Mouse (Mus musculus): ENCODE data around the gene Gm9922.

Gm9922 gene

GRCm38 (mm10) chr14:101729237-101729971, at the start of gene Gm9922, which contains the start of gene Lmo7:
Gene Gm9922 (minus strand): TSS chr14:101729814.
Gene Lmo7 (plus strand): TSS chr14:101729957.
- in situ Hi-C loops (cut with MboI), result no loop called here

DNA sequence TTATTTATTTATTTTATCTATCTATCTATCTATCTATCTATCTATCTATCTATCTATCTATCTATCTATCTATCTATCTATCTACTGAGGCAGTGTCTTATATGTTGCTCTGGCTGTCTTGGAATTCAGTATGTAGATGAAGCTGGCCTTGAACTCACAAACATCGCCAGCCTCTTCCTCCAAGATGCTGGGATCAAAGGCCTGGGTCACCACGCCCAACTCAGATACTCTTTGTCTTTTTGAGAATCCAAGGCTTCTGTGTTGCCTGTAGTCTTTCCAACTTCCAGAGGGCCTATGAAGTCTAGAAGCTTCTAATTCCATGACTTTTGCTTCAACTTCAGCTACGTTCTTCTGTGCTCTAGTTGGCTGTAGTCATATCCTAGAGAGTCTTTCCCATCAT, 48.8 kb upstream of the Gm9922 start:
- in situ Hi-C loops (cut with MboI), result no loop called here

- in situ Hi-C loops (cut with MboI), result no loop called here
These were observed 47.5 kb upstream of the Gm9922 start for GRCm38 (mm10) chr14:101777129-101777493.

- in situ Hi-C loops (cut with MboI), result no loop called here
These were observed 46.9 kb upstream of the Gm9922 start for GRCm38 (mm10) chr14:101776296-101777128.

DNA sequence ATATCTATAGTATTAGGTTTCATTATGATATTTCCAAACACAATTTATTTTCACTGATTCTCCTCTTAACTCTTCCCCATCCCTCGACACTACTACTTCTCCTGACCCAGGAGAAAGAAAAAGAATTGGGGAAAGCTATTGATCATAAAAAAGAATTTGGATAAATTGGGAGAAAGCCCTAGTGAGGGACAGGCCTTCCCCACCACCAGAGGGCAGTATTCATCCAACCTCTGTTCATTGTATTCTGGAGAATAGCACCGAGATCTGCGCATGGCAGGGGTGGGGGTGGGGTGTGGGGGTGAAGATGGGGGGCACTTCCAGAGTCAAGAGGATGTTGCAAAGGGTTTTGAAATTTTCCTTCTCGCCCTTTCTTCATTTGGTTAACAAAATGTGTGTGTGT, 45.0 kb upstream of the Gm9922 start:
- in situ Hi-C loops (cut with MboI), result no loop called here

DNA sequence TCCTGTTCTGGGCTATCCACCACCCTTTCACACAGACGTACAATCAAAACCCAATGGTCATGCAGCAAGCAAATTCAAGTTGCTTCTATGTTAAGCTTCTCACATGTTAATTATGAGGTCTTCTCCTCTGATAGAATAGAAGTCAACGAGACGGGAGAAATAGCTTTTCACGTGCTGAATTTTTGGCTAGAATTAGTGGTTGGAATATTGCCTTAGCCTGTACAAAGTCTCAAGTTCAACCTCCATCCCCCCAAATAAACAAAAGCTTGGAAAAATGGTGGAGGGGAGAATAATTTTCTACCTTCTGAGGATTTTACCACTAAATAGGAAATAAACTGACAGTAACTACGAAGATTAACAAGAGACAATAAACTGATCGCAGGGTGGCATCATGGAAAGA, 42.1 kb upstream of the Gm9922 start:
- in situ Hi-C loops (cut with MboI), result no loop called here

- in situ Hi-C loops (cut with MboI), result no loop called here
These were observed 41.7 kb upstream of the Gm9922 start for GRCm38 (mm10) chr14:101771336-101771735.

DNA sequence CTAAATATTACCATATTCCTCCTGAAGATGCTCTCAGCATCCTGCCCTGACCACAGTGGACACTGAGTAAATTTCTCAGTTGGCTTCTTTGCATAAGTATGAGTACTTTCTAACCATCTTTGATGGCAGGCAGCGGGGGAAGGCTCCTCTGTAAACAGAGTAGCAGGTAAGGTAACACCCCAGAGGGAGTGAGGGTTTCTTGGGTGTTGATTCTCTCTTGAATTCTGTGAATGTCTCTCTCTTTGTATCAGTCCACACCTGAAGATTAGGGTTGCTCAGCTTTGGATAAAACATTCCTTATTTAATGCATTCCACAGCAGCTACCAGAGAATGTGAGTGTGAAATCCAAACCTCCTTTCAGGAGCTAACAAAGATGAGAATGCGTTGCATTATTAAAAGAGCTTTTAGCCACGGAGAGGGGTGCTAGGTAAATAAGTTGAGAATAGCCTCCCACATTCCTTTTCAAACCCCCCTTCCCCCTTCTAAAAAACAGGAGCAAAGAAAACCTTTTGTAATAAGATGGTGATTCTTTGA, 34.2 kb upstream of the Gm9922 start:
- in situ Hi-C loops (cut with MboI), result no loop called here

DNA sequence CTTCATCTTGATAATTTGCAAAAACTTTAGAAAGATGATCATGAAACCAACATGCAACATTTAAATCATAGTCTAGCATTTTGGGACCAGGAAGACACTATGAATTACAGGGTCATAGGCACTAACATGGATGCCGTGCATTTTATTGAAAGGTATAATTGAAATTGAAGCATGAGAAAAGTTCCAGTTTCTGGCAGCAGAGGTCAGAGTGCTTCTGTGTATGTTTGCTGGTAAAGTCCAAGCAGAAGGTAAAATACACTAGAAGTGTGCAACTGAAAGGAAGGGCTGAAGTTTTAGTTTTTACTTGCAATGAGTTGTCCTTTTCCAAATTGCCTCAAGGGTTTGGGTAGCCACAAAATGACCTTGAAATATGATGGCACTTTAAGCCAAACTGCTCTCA, 32.7 kb upstream of the Gm9922 start:
- in situ Hi-C loops (cut with MboI), result no loop called here

DNA sequence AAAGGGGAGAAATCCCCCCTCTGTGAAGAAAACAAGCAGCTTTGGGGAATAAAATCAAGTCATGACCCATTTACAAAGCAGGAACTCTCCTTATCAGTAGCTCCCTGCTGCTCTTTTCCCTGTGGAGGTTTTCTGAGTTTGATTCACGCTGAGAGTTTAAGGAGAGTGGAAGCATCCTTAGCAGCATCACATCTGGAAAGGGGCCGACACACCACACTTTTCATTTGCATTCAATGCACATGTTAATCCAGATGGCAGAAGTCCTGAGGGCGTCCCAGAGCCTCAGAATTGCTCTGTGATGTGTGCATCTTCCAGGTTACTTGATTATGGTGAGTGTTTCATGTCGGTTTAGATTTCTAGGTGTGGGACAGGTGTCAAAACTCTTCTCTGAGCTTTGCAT, 25.8 kb upstream of the Gm9922 start:
- in situ Hi-C loops (cut with MboI), result no loop called here

DNA sequence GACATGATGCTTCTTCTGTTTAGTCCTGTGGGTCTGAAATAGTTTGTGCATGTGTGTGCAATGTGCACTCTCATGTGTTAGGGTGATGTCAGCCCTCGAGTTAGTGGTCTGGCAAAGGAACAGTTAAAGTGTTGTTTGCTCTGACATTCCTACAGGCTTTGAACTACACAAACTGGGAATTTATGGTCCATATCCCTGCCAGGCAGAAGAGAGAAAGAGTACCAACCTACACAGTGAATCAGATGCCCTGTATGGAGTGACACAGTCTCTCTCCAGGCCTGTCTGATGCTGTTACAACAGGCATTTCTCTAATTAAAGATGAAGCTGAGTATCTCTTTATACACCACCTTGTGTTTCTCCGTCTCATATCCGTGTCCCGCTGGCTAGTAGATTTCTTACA, 21.3 kb upstream of the Gm9922 start:
- in situ Hi-C loops (cut with MboI), result no loop called here

DNA sequence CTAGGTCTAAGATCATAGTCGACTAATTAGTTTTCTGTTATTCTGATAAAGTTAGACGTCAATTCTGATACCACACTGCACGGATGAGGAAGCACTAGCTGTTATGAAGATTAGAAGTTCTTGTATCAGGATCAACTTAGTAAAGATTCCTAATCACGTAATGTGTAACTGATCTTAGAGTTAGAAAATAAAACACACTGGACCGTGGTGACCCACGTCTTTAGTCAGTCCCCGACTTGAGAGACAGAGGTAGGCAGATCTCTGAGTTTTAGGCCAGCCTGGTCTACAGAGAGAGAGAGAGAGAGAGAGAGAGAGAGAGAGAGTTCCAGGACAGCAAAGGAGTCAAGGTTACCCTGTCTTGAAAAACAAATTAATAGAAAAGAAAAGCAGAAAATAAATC, 18.8 kb upstream of the Gm9922 start:
- in situ Hi-C loops (cut with MboI), result no loop called here

GRCm38 (mm10) chr14:101747811-101748210, 18.2 kb upstream of the Gm9922 start:
- in situ Hi-C loops (cut with MboI), result no loop called here

DNA sequence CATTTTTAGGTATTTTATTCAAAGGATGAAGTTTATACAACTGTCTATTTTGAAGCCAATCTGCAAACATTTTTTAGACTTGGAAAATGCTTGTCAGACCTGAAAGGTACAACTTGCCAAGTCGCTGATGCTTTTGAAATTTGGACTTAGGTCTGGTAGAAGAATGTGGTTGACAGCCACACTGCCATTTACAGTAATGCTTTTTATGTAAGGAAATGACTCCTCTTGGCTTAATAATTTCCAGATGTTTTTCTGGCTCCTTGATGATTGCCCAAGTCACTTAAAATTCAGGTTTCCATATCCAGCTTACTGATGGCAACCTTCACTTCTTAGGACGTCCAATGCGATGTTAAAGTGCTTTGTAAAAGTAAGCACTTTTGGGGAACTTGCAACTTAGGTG, 17.0 kb upstream of the Gm9922 start:
- in situ Hi-C loops (cut with MboI), result no loop called here

- in situ Hi-C loops (cut with MboI), result no loop called here
These were observed 7.9 kb upstream of the Gm9922 start for GRCm38 (mm10) chr14:101737501-101737900.

DNA sequence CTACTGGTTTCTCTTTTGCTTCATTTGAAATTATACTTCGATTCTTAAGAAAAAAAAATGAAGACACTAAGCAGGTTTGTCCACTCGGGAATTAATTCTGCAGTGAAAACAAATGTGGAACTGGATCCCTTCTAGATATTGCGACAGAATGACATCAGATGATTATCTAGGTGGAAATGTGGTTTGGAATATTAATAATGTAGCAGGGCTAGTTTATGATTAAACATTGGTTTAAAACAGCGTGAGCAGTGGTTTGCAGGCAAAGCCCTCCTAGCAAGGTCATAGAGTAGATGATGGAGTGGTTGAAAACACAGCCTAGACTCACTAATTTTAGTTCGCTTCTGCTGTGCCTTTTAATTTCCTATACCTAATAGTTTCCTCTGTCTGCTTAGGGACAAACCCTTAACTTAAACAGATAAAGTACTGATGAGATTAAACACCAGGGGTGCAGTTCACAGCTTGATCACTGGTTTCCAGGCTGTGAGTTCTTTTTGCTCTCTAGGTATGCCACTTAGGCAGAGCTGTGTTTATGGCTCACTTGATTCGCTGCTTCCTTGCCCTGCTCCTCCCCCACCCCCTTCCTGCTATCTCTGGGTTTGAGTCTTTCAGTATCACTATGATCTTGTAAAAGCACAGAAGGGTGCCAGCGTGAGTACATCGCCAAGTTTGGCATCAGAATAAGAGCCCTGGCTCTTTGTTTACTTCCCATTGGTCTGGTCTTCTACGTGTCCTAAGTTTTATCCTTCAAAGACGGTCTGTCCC, 4.1 kb upstream of the Gm9922 start:
- in situ Hi-C loops (cut with MboI), result no loop called here

DNA sequence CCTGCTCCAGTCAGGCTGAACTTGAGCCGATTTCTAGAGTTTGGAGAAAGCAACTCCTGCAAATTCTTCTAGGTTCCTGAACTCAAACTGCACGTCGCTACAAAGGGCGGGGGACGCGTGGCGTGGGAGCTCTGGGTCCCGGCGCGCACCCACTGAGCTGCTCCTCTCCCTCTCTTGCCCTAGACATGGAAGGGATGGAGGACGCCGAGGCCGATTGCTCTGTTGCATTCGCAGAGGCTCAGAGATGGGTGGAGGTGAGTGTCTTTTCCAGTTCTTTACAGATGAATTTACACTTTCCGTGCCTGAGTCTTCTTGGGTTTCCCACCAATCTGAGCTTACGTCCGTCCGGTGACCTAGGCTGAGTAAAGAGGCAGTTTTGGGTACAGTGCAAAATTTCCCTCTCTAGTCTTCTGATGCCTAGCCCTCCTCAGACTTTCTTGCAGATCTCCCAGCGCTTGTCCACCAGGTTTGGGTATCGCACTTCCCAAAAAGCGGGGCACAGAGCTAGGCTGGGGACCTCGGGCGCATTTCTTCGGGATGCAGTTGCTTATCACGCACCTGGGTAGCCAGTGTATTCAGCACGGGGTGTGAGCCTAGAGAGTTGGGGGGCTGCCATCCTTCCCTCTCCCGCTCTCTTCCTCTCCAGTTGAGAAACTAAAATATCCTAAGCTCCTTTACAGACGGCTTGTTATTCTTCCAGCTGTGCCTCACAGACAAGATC, 518 bp upstream of the Gm9922 start:
- in situ Hi-C loops (cut with MboI), result no loop called here

DNA sequence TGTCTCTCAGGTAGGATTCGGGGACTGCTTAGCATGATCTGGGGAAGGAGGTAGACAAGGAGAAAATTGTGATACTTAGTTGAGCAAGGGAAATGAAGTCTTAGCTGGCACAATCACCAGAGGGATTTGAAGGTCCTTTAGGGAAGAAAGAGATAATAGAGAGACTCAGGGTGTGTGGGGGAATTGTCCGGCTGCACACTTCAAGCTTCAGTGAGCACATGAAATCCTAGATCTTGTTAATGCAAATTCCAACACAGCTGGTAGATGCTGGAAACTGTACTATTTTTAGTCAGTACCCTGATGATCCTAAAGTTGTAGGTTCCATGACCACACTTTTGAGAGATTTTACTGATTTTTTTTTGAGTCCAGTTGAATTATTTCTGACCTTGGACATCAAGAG, 15.2 kb downstream of the Gm9922 start:
- in situ Hi-C loops (cut with MboI), result no loop called here

DNA sequence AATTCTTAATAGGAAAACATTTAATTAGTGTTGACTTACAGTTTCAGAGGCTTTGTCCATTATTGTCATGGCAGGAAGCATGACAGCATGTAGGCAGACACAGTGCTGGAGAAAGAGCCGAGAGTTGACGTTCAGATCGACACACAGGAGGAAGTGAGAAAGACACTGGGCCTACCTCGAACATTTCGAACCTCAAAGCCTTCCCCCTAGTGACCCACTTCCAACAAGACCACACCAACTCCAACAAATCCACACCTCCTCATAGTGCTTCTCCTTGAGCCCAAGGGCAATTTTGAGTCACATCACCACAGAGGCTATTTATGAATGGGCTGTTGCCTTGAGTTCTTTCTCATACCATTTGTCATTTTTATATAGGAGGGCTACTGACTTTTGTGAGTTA, 22.5 kb downstream of the Gm9922 start:
- in situ Hi-C loops (cut with MboI), result no loop called here

GRCm38 (mm10) chr14:101704479-101704878, 25.1 kb downstream of the Gm9922 start:
- in situ Hi-C loops (cut with MboI), result no loop called here

GRCm38 (mm10) chr14:101688406-101688805, 41.2 kb downstream of the Gm9922 start:
- in situ Hi-C loops (cut with MboI), result no loop called here

GRCm38 (mm10) chr14:101687696-101688095, 41.9 kb downstream of the Gm9922 start:
- in situ Hi-C loops (cut with MboI), result no loop called here
